Comparison of ENCODE assay signal across 8 mouse cellular contexts in the genomic region with DNA sequence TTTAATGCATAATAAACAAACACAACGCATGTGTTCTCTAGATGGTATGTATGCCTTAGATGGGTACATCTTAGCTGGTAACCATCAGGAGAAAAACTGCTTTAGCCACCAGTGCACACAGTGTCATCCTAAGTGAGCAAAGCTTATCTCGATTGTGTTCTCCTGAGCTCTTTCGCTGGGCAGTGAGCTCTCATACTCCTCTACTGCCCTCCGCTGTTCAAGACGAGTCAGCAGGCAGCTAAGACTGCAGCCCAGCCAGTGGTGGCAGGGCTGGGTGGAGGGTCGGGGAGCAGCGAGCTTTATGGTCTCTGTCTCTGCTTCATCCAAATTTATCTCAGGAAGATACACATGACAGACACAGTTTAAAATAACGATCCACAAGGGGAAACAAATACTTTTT.
DNase-seq lines count a peak whose midpoint lies in the region; ATAC-seq and TF ChIP-seq lines count a peak whose summit lies in the region.
"Had no signal": no experiment of that assay in that cellular context is flagged by ENCODE, and none has a peak within 500 bp of the region (broad histone marks: within the 10 kb centered on the region; RNA-seq: fewer than 3 reads in every experiment).

No protein-coding gene starts in this region.

- no peaks in the 10 kb centered on the region for H3K27me3 ChIP-seq in hindbrain, embryonic 11.5 days (ENCODE audit: control insufficient read depth, insufficient read depth, low read length)
- no peaks in the 10 kb centered on the region for H3K27me3 ChIP-seq in hindbrain, embryonic 12.5 days
- H3K27me3 ChIP-seq in thymus, adult 2 months (ENCODE audit: control insufficient read depth, insufficient read depth, low read length) = no peaks in the 10 kb centered on the region
- H3K27me3 ChIP-seq in lung, embryonic 16.5 days (ENCODE audit: control insufficient read depth, insufficient read depth, low read depth, low read length) = no peaks in the 10 kb centered on the region
- H3K27me3 ChIP-seq: lung, embryonic 15.5 days had no signal

- no peak overlapping the region for H3K4me3 ChIP-seq in hindbrain, embryonic 11.5 days (ENCODE audit: low read depth, low read length)
- no peak overlapping the region for H3K4me3 ChIP-seq in hindbrain, embryonic 12.5 days
- H3K4me3 ChIP-seq in thymus, adult 2 months (ENCODE audit: control insufficient read depth, insufficient read depth, low read length) = no peak overlapping the region
- H3K4me3 ChIP-seq in lung, embryonic 16.5 days (ENCODE audit: low read length) = no peak overlapping the region
- H3K4me3 ChIP-seq: lung, embryonic 15.5 days had no signal

- 41% methylated on average over 8 of the region's 8 CpGs for WGBS in hindbrain, embryonic 11.5 days
- 45% methylated on average over 8 of the region's 8 CpGs for WGBS in hindbrain, embryonic 12.5 days
- WGBS in thymus, adult 2 months = 70% methylated on average over 8 of the region's 8 CpGs
- WGBS in lung, embryonic 16.5 days = 36% methylated on average over 8 of the region's 8 CpGs

- no peak overlapping the region for H3K9ac ChIP-seq in hindbrain, embryonic 11.5 days (ENCODE audit: low read depth, low read length)
- no peak overlapping the region for H3K9ac ChIP-seq in hindbrain, embryonic 12.5 days
- no peak overlapping the region for H3K9ac ChIP-seq in lung, embryonic 16.5 days (ENCODE audit: low read length)
- H3K9ac ChIP-seq: lung, embryonic 15.5 days had no signal

- TF ChIP-seq CTCF in thymus, adult 2 months (IDR thresholded peaks at IDR 0.05; ENCODE audit: borderline replicate concordance, control insufficient read depth, extremely low read depth, insufficient read depth, low read length, poor library complexity) = peak; percentile 75; the same call in 1 of the 2 replicates

- no peaks in the 10 kb centered on the region for H3K9me3 ChIP-seq in hindbrain, embryonic 11.5 days (ENCODE audit: control insufficient read depth, low read length)
- H3K9me3 ChIP-seq in hindbrain, embryonic 12.5 days (replicated peaks) = no peaks in the 10 kb centered on the region
- no peaks in the 10 kb centered on the region for H3K9me3 ChIP-seq in lung, embryonic 16.5 days (ENCODE audit: control insufficient read depth, low read length)
- H3K9me3 ChIP-seq: lung, embryonic 15.5 days had no signal

- no peaks in the 10 kb centered on the region for H3K36me3 ChIP-seq in hindbrain, embryonic 11.5 days (ENCODE audit: control insufficient read depth, insufficient read depth, low read length)
- no peaks in the 10 kb centered on the region for H3K36me3 ChIP-seq in hindbrain, embryonic 12.5 days
- no peaks in the 10 kb centered on the region for H3K36me3 ChIP-seq in thymus, adult 2 months (ENCODE audit: control insufficient read depth, insufficient read depth, low read length)
- no peaks in the 10 kb centered on the region for H3K36me3 ChIP-seq in lung, embryonic 16.5 days (ENCODE audit: control insufficient read depth, insufficient read depth, low read length)
- H3K36me3 ChIP-seq: lung, embryonic 15.5 days had no signal

- no peak for TF ChIP-seq POLR2A in thymus, adult 2 months (IDR thresholded peaks at IDR 0.05; ENCODE audit: control insufficient read depth, extremely low read depth, insufficient read depth, low read length, poor library complexity)

- H3K27ac ChIP-seq in hindbrain, embryonic 11.5 days (ENCODE audit: low read depth, low read length) = no peak overlapping the region
- no peak overlapping the region for H3K27ac ChIP-seq in hindbrain, embryonic 12.5 days
- no peak overlapping the region for H3K27ac ChIP-seq in thymus, adult 2 months (ENCODE audit: control insufficient read depth, insufficient read depth, low read length)
- no peak overlapping the region for H3K27ac ChIP-seq in lung, embryonic 16.5 days (ENCODE audit: low read length)
- H3K27ac ChIP-seq: lung, embryonic 15.5 days had no signal

- no peaks in the 10 kb centered on the region for H3K4me1 ChIP-seq in hindbrain, embryonic 11.5 days (replicated peaks; ENCODE audit: control insufficient read depth, insufficient read depth, low read length)
- 0 out of 2 replicates have a peak, but pooled peaks cover 2% of the 10 kb centered on the region for H3K4me1 ChIP-seq in hindbrain, embryonic 12.5 days
- no peaks in the 10 kb centered on the region; the same call in none of the 2 replicates for H3K4me1 ChIP-seq in thymus, adult 2 months (replicated peaks; ENCODE audit: control insufficient read depth, insufficient read depth, low read length)
- peaks cover 12% of the 10 kb centered on the region for H3K4me1 ChIP-seq in lung, embryonic 16.5 days (replicated peaks; ENCODE audit: control insufficient read depth, insufficient read depth, low read length)

- no peak overlapping the region for H3K4me2 ChIP-seq in hindbrain, embryonic 11.5 days (replicated peaks; ENCODE audit: low read depth, low read length)
- H3K4me2 ChIP-seq in hindbrain, embryonic 12.5 days (replicated peaks) = no peak overlapping the region
- H3K4me2 ChIP-seq in lung, embryonic 16.5 days (ENCODE audit: low read depth, low read length) = no peak overlapping the region
- H3K4me2 ChIP-seq: lung, embryonic 15.5 days had no signal

- DNase-seq in hindbrain, embryonic 11.5 days (ENCODE audit: low spot score) = peak; percentile 49
- peak; percentile 46 for DNase-seq in thymus, adult 2 months
- no peak for DNase-seq in thymus, adult 18-20 months
- peak; percentile 75 for DNase-seq in embryo, embryonic 11 days
- DNase-seq in c-Kit-positive CD71-positive TER-119-positive erythroid progenitor cells, embryonic 14.5 days (ENCODE audit: low spot score) = no peak

- ATAC-seq in hindbrain, embryonic 11.5 days (ENCODE audit: low FRiP score) = no peak
- ATAC-seq in hindbrain, embryonic 12.5 days (ENCODE audit: low FRiP score) = no peak
- ATAC-seq in lung, embryonic 16.5 days (ENCODE audit: low read depth) = peak; percentile 54; the same call in 1 of the 2 replicates

Comparison
In these comparisons a context has a peak if more than half of its experiments do, and no peak if none do; other contexts are left out.
1. DNase-seq: peak in hindbrain, embryonic 11.5 days (single experiment), thymus, adult 2 months (single experiment) and embryo, embryonic 11 days (single experiment); none in thymus, adult 18-20 months (0 of 2) and c-Kit-positive CD71-positive TER-119-positive erythroid progenitor cells, embryonic 14.5 days (single experiment).